Mouse (Mus musculus) CH12.LX (cell line): Measurements from ENCODE around the gene Itpr3. TPM values are rescaled to one million over a fixed set of nuclear protein-coding genes. Genes with fewer than 3 reads are reported as not detected.

ENCODE experiments used
- DNase-seq: peaks from one replicate; pipeline ENCODE4 v3.0.0-alpha.2; 2013; ENCODE audit errors: extremely low read depth
- H3K27ac ChIP-seq: 2 replicates; pipeline ENCODE4 v1.5.1; 2012; ENCODE audit warnings: low read depth, mild to moderate bottlenecking, control low read depth, moderate library complexity; ENCODE audit not compliant: insufficient read depth
- H3K27me3 ChIP-seq: replicated peaks from 2 replicates; pipeline ENCODE3; 2012; ENCODE audit warnings: inconsistent platforms
- H3K36me3 ChIP-seq, 2 experiments: replicated peaks in 1 of 2; 2 replicates each; pipeline versions ENCODE3 to v1.6.1; 2012; ENCODE audit warnings: inconsistent platforms in 1 of 2, low read length in 1 of 2, mild to moderate bottlenecking in 1 of 2, mixed read lengths in 1 of 2, moderate library complexity in 1 of 2; ENCODE audit not compliant: control insufficient read depth in 1 of 2, insufficient read depth in 1 of 2
- H3K4me1 ChIP-seq, 2 experiments: 2 replicates each; pipeline ENCODE4 v1.6.1; 2012; ENCODE audit warnings: inconsistent platforms in 1 of 2, moderate library complexity in 1 of 2; ENCODE audit not compliant: insufficient read depth in 2 of 2, control insufficient read depth in 1 of 2
- H3K4me2 ChIP-seq: 2 replicates; pipeline ENCODE4 v1.6.1; 2012; ENCODE audit warnings: low read depth, mild to moderate bottlenecking, control low read depth; ENCODE audit not compliant: poor library complexity, insufficient read depth, severe bottlenecking
- H3K4me3 ChIP-seq, 3 experiments: fragments of 150-350 bp in 1 of 3; sonication (generic) in 1 of 3; replicated peaks in 1 of 3; 2 replicates each; pipeline versions ENCODE3 to v1.5.1; 2011 to 2012; ENCODE audit warnings: low read depth in 2 of 3, low read length in 2 of 3, mild to moderate bottlenecking in 2 of 3, moderate library complexity in 2 of 3, control low read depth in 1 of 3, improper control_type of control experiment in 1 of 3, inconsistent platforms in 1 of 3, mixed read lengths in 1 of 3; ENCODE audit not compliant: poor library complexity in 1 of 3
- H3K79me2 ChIP-seq: replicated peaks from 2 replicates; pipeline ENCODE4 v1.6.1; 2012; ENCODE audit warnings: mild to moderate bottlenecking, moderate library complexity; ENCODE audit not compliant: control insufficient read depth, poor library complexity, insufficient read depth, severe bottlenecking; ENCODE audit errors: extremely low read depth
- H3K9ac ChIP-seq: 2 replicates; pipeline ENCODE4 v1.6.1; 2012; ENCODE audit warnings: low read depth, mild to moderate bottlenecking, control low read depth, moderate library complexity; ENCODE audit not compliant: insufficient read depth
- H3K9me3 ChIP-seq: replicated peaks from 2 replicates; pipeline ENCODE3; 2012; ENCODE audit warnings: low read length, inconsistent platforms, mixed read lengths
- CHD2 ChIP-seq: IDR thresholded peaks from 2 replicates; pipeline ENCODE4 v1.6.1; 2011; ENCODE audit warnings: low read length, improper control_type of control experiment
- CTCF ChIP-seq, 2 experiments: IDR thresholded peaks in 1 of 2; conservative IDR thresholded peaks in 1 of 2; 2 replicates each; pipeline ENCODE4 v1.5.1; 2011 to 2012; ENCODE audit warnings: low read depth in 2 of 2, low read length in 2 of 2, improper control_type of control experiment in 1 of 2, inconsistent platforms in 1 of 2, mild to moderate bottlenecking in 1 of 2, moderate library complexity in 1 of 2
- EP300 ChIP-seq: IDR thresholded peaks from 2 replicates; pipeline ENCODE4 v1.6.1; 2011; ENCODE audit warnings: low read length, improper control_type of control experiment
- HCFC1 ChIP-seq: IDR thresholded peaks from 2 replicates; pipeline ENCODE4 v1.6.1; 2012; ENCODE audit warnings: low read depth, mild to moderate bottlenecking, inconsistent platforms, low read length, improper control_type of control experiment
- IRF4 ChIP-seq: IDR thresholded peaks from 2 replicates; pipeline ENCODE4 v1.6.1; 2014; ENCODE audit warnings: low read depth, mild to moderate bottlenecking, inconsistent platforms, low read length, improper control_type of control experiment
- JUND ChIP-seq: conservative IDR thresholded peaks from 2 replicates; pipeline ENCODE4 v1.6.1; 2011; ENCODE audit warnings: low read depth, low read length, improper control_type of control experiment
- KAT2A ChIP-seq: IDR thresholded peaks from 2 replicates; pipeline ENCODE4 v1.6.1; 2012; ENCODE audit warnings: low read length, improper control_type of control experiment, inconsistent platforms; ENCODE audit not compliant: insufficient replicate concordance
- MAFK ChIP-seq: IDR thresholded peaks from 2 replicates; pipeline ENCODE4 v1.6.1; 2011; ENCODE audit warnings: low read length, improper control_type of control experiment; ENCODE audit not compliant: insufficient replicate concordance
- MAX ChIP-seq: IDR thresholded peaks from 2 replicates; pipeline ENCODE4 v1.6.1; 2011; ENCODE audit warnings: low read length, improper control_type of control experiment
- MAZ ChIP-seq: IDR thresholded peaks from 2 replicates; pipeline ENCODE4 v1.6.1; 2012; ENCODE audit warnings: low read depth, mild to moderate bottlenecking, inconsistent platforms, low read length, improper control_type of control experiment, moderate library complexity
- MXI1 ChIP-seq: IDR thresholded peaks from 2 replicates; pipeline ENCODE4 v1.6.1; 2011; ENCODE audit warnings: mild to moderate bottlenecking, low read depth, low read length, improper control_type of control experiment
- MYC ChIP-seq: IDR thresholded peaks from 2 replicates; pipeline ENCODE4 v1.6.1; 2011; ENCODE audit warnings: low read depth, mild to moderate bottlenecking, improper control_type of control experiment, low read length
- NRF1 ChIP-seq: IDR thresholded peaks from 2 replicates; pipeline ENCODE4 v1.6.1; 2014; ENCODE audit warnings: low read depth, mild to moderate bottlenecking, inconsistent platforms, low read length, improper control_type of control experiment, moderate library complexity
- PAX5 ChIP-seq: IDR thresholded peaks from 2 replicates; pipeline ENCODE4 v1.6.1; 2012; ENCODE audit warnings: low read length, inconsistent platforms, mixed read lengths
- RAD21 ChIP-seq: IDR thresholded peaks from 2 replicates; pipeline ENCODE4 v1.6.1; 2011; ENCODE audit warnings: low read depth, mild to moderate bottlenecking, low read length, improper control_type of control experiment, moderate library complexity
- SIN3A ChIP-seq: IDR thresholded peaks from 2 replicates; pipeline ENCODE4 v1.6.1; 2012; ENCODE audit warnings: low read length, improper control_type of control experiment, inconsistent platforms
- SMC3 ChIP-seq: IDR thresholded peaks from 2 replicates; pipeline ENCODE4 v1.6.1; 2011; ENCODE audit warnings: low read depth, low read length, improper control_type of control experiment
- TBP ChIP-seq: conservative IDR thresholded peaks from 2 replicates; pipeline ENCODE4 v1.6.1; 2011; ENCODE audit warnings: low read depth, low read length, improper control_type of control experiment
- UBTF ChIP-seq: IDR thresholded peaks from 2 replicates; pipeline ENCODE4 v1.6.1; 2012; ENCODE audit warnings: low read depth, mild to moderate bottlenecking, inconsistent platforms, low read length, improper control_type of control experiment, moderate library complexity
- USF1 ChIP-seq: IDR thresholded peaks from 2 replicates; pipeline ENCODE4 v1.6.1; 2014; ENCODE audit warnings: low read depth, mild to moderate bottlenecking, inconsistent platforms, low read length, improper control_type of control experiment
- USF2 ChIP-seq: conservative IDR thresholded peaks from 2 replicates; pipeline ENCODE4 v1.6.1; 2011; ENCODE audit warnings: low read depth, low read length, improper control_type of control experiment
- dilution Hi-C: fragments of 300-500 bp; cut with MboI; formaldehyde crosslinking; loops from 2 replicates; pipeline ENCODE4 v1.14.3; 2020; ENCODE audit warnings: low sequenced_read_pairs; ENCODE audit not compliant: extremely low pct_unique_long_range_greater_than_20kb, extremely low pct_ligation_motif_present
- in situ Hi-C: fragments of 300-500 bp; cut with MboI; formaldehyde crosslinking; loops from 3 replicates; pipeline ENCODE4 v1.14.3; 2019; ENCODE audit warnings: low sequenced_read_pairs, low pct_ligation_motif_present, low pct_unique_long_range_greater_than_20kb, mixed read lengths
- polyA plus RNA-seq: library from polyadenylated mRNA; unstranded; fragments of >175 nt; gene quantifications from 2 replicates; pipeline ENCODE4 v1.2.1, GENCODE M21; 2012; ENCODE audit warnings: low read depth; ENCODE audit not compliant: insufficient read length
- total RNA-seq, 2 experiments: library from RNA; depleted of rRNA; stranded (reverse); fragments of 300-350 nt in 1 of 2; fragments of >200 nt in 1 of 2; gene quantifications; 2 replicates each; pipeline ENCODE4 v1.2.3; 2012 to 2014

Itpr3 gene
- total and polyA plus RNA-seq, 3 experiments: 2.5 to 11.3 (median 9.5) TPM

DNA sequence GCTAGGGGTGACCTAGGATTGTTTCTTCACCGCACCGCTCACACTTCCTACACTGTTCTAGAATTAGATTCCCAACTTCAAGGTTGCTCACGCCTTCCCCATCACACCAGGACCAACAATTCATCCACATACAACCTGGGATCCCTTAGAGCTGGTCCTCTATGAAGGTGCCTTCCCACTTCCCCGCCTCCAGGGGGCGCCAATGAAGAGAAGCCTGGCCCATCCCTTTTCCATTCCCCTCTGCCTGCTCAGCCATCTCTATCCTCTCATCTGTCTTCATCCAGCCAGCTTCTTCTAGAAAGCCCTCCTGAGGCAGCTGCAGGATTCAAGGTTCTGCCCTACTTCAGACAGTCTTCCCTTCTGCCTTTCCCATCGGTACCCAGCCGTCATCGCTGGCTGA, 94.3 kb downstream of the Itpr3 start:
- H3K36me3 ChIP-seq: peaks cover 90 to 98% of the 10 kb centered on the region in 2 experiments
- dilution Hi-C loops: no loop called here
- no peak overlapping the region for H3K4me2 ChIP-seq
- DNase-seq: no peak
- no peaks in the 10 kb centered on the region; the same call in 1 of the 2 replicates for H3K79me2 ChIP-seq
- H3K27ac ChIP-seq: no peak overlapping the region
- no peak overlapping the region for H3K9ac ChIP-seq
- TF ChIP-seq RAD21: peak; percentile 52
- TF ChIP-seq MYC: no peak
- TF ChIP-seq CTCF (conservative IDR thresholded peaks at IDR 0.05 in 1 of 2, IDR thresholded peaks at IDR 0.05 in 1 of 2; ENCODE audit: low read depth in 2 of 2, low read length in 2 of 2): peak; percentile 65 to 66
- TF ChIP-seq MXI1: no peak
- TF ChIP-seq SMC3: peak; percentile 63
- H3K4me1 ChIP-seq: peaks cover 0 to 12% of the 10 kb centered on the region in 2 experiments; a peak in 2 of 4 replicates
- no peaks in the 10 kb centered on the region for H3K9me3 ChIP-seq
- H3K27me3 ChIP-seq: no peaks in the 10 kb centered on the region
- in situ Hi-C loops: no loop called here
- H3K4me3 ChIP-seq: no peak overlapping the region

DNA sequence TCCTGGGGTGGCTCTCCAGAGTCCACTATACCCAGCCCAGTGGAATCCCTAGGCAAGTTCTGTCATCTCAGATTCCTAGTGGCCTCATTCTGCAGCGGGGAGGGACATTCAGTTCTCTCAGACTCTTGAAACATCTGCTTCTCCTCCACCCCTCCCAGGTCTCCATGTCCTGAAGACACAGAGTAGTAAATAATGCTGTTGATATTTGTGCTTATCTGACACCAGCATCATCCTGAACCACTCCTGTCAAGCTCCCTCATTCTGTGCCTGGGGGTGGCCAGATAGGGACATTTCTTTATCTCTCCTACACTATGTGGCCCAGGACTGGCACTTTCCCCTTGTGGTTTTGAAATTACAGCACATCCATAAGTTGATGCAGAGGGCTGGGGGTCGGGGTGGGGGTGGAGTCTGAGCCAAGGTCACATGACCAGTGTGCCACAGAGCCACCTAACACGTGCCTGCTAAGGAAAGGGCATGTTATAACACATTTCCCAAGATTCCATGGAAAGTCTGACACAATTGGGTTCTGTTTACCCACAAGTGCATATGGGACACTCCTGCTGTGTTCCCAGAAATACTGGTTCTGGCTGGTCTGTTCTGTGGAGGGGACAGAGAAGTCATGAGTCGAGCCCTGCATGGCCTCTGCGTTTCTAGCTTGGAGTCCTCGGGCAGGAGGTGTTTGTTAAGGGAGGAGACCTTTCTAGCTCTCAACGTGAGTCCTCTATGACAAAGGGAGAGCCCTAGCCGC, 96.0 kb downstream of the Itpr3 start:
- no peaks in the 10 kb centered on the region for H3K9me3 ChIP-seq
- no peak overlapping the region for H3K9ac ChIP-seq
- no peak for DNase-seq
- no peaks in the 10 kb centered on the region for H3K27me3 ChIP-seq
- peaks cover 0 to 14% of the 10 kb centered on the region in 2 experiments; a peak in 2 of 4 replicates for H3K4me1 ChIP-seq
- dilution Hi-C loops (no loop called here), in situ Hi-C loops (no loop called here)
- H3K4me3 ChIP-seq: no peak overlapping the region
- no peaks in the 10 kb centered on the region; the same call in 1 of the 2 replicates for H3K79me2 ChIP-seq
- H3K4me2 ChIP-seq: no peak overlapping the region
- H3K27ac ChIP-seq: no peak overlapping the region
- TF ChIP-seq CHD2 (no peak), USF1 (peak; percentile 29; the same call in 1 of the 2 replicates)
- peaks cover 91 to 100% of the 10 kb centered on the region in 2 experiments for H3K36me3 ChIP-seq

DNA sequence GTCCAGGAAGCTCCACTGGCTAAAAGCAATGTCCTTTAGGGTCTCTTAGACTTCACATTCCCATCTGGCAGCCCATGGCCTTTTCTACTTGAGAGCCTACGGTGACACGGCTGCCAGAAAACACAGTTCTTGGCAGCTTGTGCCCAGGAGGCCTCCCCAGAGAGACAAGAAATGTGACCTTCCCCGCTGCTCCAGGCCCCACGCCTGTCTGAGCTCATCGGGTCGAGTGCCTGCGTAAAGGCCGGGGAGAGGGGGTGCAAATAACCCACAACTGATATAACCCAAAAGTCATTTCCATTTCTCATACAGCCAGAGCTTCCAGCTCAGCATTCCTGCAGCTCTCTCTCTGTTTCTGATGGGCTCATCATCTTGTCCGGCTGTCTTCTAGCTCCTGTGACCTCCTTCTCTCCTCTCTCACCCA, 96.7 kb downstream of the Itpr3 start:
- no peak for TF ChIP-seq EP300
- TF ChIP-seq UBTF: no peak
- TF ChIP-seq HCFC1: no peak
- no peak for TF ChIP-seq PAX5
- TF ChIP-seq SIN3A: no peak
- no peak for TF ChIP-seq MAX
- TF ChIP-seq JUND: no peak
- TF ChIP-seq MXI1: no peak
- no peak for TF ChIP-seq IRF4
- no peak for TF ChIP-seq USF2
- TF ChIP-seq NRF1: no peak
- TF ChIP-seq MAFK: no peak
- no peak for TF ChIP-seq KAT2A
- no peak for TF ChIP-seq CHD2
- TF ChIP-seq MAZ: no peak
- no peak for TF ChIP-seq USF1
- TF ChIP-seq RAD21: no peak
- TF ChIP-seq TBP: no peak
- Histone ChIP-seq H3K27ac (no peak overlapping the region), H3K36me3 (peaks cover 85 to 100% of the 10 kb centered on the region in 2 experiments), H3K4me2 (no peak overlapping the region), H3K79me2 (no peaks in the 10 kb centered on the region; the same call in 1 of the 2 replicates), H3K9me3 (no peaks in the 10 kb centered on the region), H3K4me3 (no peak overlapping the region), H3K4me1 (peaks cover 0 to 20% of the 10 kb centered on the region in 2 experiments; a peak in 2 of 4 replicates), H3K9ac (no peak overlapping the region), H3K27me3 (no peaks in the 10 kb centered on the region)
- in situ Hi-C loops: no loop called here
- dilution Hi-C loops: no loop called here
- DNase-seq: no peak
